Mouse (Mus musculus) kidney, adult 2 months (tissue): Measurements from ENCODE around the gene Lypd1. TPM values are rescaled to one million over a fixed set of nuclear protein-coding genes. Genes with fewer than 3 reads are reported as not detected.

Experiments used
- DNase-seq: peaks from one replicate; pipeline ENCODE4 v3.0.0; 2021
- H3K27ac ChIP-seq: fragments of 200-500 bp; 2 replicates; pipeline ENCODE4 v1.5.1; 2012; ENCODE audit warnings: low read depth, low read length, control low read depth, inconsistent platforms; ENCODE audit not compliant: insufficient read depth
- H3K27me3 ChIP-seq: fragments of 200-500 bp; replicated peaks from 2 replicates; pipeline ENCODE4 v1.6.1; 2012; ENCODE audit warnings: mild to moderate bottlenecking, moderate library complexity, low read length, inconsistent platforms; ENCODE audit not compliant: control insufficient read depth, insufficient read depth
- H3K36me3 ChIP-seq: fragments of 200-500 bp; 2 replicates; pipeline ENCODE4 v1.6.1; 2012; ENCODE audit warnings: mild to moderate bottlenecking, moderate library complexity, low read length, inconsistent platforms; ENCODE audit not compliant: control insufficient read depth, insufficient read depth
- H3K4me1 ChIP-seq: fragments of 200-500 bp; 2 replicates; pipeline ENCODE4 v1.6.1; 2011; ENCODE audit warnings: low read length; ENCODE audit not compliant: control insufficient read depth, insufficient read depth
- H3K4me3 ChIP-seq: fragments of 200-500 bp; 2 replicates; pipeline ENCODE4 v1.5.1; 2011; ENCODE audit warnings: mild to moderate bottlenecking, low read depth, low read length, control low read depth; ENCODE audit not compliant: insufficient read depth
- CTCF ChIP-seq: fragments of 200-500 bp; conservative IDR thresholded peaks from 2 replicates; pipeline ENCODE4 v1.5.1; 2011; ENCODE audit warnings: low read depth, mild to moderate bottlenecking, control low read depth, low read length, moderate library complexity, mixed read lengths; ENCODE audit not compliant: insufficient read depth, insufficient read length
- POLR2A ChIP-seq: fragments of 200-500 bp; IDR thresholded peaks from one replicate; pipeline ENCODE4 v1.6.1; 2011; ENCODE audit warnings: low read depth, low read length, control low read depth
- WGBS: fragments of 180-500 bp; shearing (Covaris S2); methylation state at CpG from one replicate; pipeline ENCODE4 v1.1.7; 2018; 5-methylcytosine and 5-hydroxymethylcytosine counted together
- polyA plus RNA-seq: library from polyadenylated mRNA; depleted of rRNA; stranded (reverse); fragments of >200 nt; gene quantifications from 2 replicates; pipeline ENCODE4 v1.2.3, GENCODE M21; 2012; rRNA removed

Lypd1 gene
- polyA plus RNA-seq, 1 experiment: 0.28 TPM

- TF ChIP-seq CTCF (no peak), POLR2A (no peak)
- no peak for DNase-seq
- Histone ChIP-seq H3K4me3 (no peak overlapping the region), H3K36me3 (no peaks in the 10 kb centered on the region), H3K4me1 (no peaks in the 10 kb centered on the region), H3K27me3 (no peaks in the 10 kb centered on the region), H3K27ac (no peak overlapping the region)
- WGBS: 63% methylated on average over 5 of the region's 5 CpGs
These were observed 54.3 kb downstream of the Lypd1 start for GRCm38 (mm10) chr1:125858631-125859030.

- TF ChIP-seq POLR2A: no peak
- no peak for TF ChIP-seq CTCF
- no peaks in the 10 kb centered on the region for H3K27me3 ChIP-seq
- H3K36me3 ChIP-seq: no peaks in the 10 kb centered on the region
- H3K4me3 ChIP-seq: no peak overlapping the region
- H3K27ac ChIP-seq: no peak overlapping the region
- 24% methylated on average over 5 of the region's 5 CpGs for WGBS
- H3K4me1 ChIP-seq: no peaks in the 10 kb centered on the region
- DNase-seq: no peak
These were observed 58.3 kb downstream of the Lypd1 start for GRCm38 (mm10) chr1:125854646-125855045.

GRCm38 (mm10) chr1:125839746-125840392, 73.0 kb downstream of the Lypd1 start:
- Histone ChIP-seq H3K27me3 (no peaks in the 10 kb centered on the region), H3K4me3 (no peak overlapping the region), H3K36me3 (no peaks in the 10 kb centered on the region), H3K4me1 (no peaks in the 10 kb centered on the region), H3K27ac (no peak overlapping the region)
- whole genome bisulfite sequencing: 71% methylated on average over 13 of the region's 13 CpGs
- DNase-seq: no peak
- no peak for TF ChIP-seq CTCF
- no peak for TF ChIP-seq POLR2A

GRCm38 (mm10) chr1:125837507-125837906, 75.4 kb downstream of the Lypd1 start:
- Histone ChIP-seq H3K36me3 (no peaks in the 10 kb centered on the region), H3K4me1 (no peaks in the 10 kb centered on the region), H3K27ac (no peak overlapping the region), H3K4me3 (no peak overlapping the region), H3K27me3 (no peaks in the 10 kb centered on the region)
- TF ChIP-seq CTCF (no peak), POLR2A (no peak)
- DNase-seq: no peak
- WGBS: 6% methylated on average over 1 of the region's 1 CpGs

- no peak overlapping the region for H3K27ac ChIP-seq
- no peak for DNase-seq
- H3K4me3 ChIP-seq: no peak overlapping the region
- H3K36me3 ChIP-seq: no peaks in the 10 kb centered on the region
- H3K27me3 ChIP-seq: no peaks in the 10 kb centered on the region
- no peaks in the 10 kb centered on the region for H3K4me1 ChIP-seq
- 88% methylated on average over 4 of the region's 4 CpGs for WGBS
- TF ChIP-seq CTCF (no peak), POLR2A (no peak)
These were observed 89.3 kb downstream of the Lypd1 start for GRCm38 (mm10) chr1:125823611-125824010.

GRCm38 (mm10) chr1:125821101-125821500, 91.8 kb downstream of the Lypd1 start:
- WGBS: 63% methylated on average over 7 of the region's 7 CpGs
- no peak for DNase-seq
- no peaks in the 10 kb centered on the region for H3K27me3 ChIP-seq
- no peaks in the 10 kb centered on the region for H3K4me1 ChIP-seq
- TF ChIP-seq CTCF (no peak), POLR2A (no peak)
- no peak overlapping the region for H3K27ac ChIP-seq
- no peaks in the 10 kb centered on the region for H3K36me3 ChIP-seq
- H3K4me3 ChIP-seq: no peak overlapping the region

Other genes starting within 250 kb of the Lypd1 start
- 3.2 and 4.0 TPM in 2 replicates for gene Gpr39, start 236.1 kb downstream of the Lypd1 start, polyA plus RNA-seq